Mouse (Mus musculus): ENCODE results near the gene Ubac2.

The Ubac2 gene

GRCm38 (mm10) chr14:121970402-121970801 lies 92.0 kb downstream of the Ubac2 start:
- DNase-seq (ENCODE audit: low spot score) = no peak

GRCm38 (mm10) chr14:121973114-121973513 lies 94.7 kb downstream of the Ubac2 start:
- no peak for DNase-seq (ENCODE audit: low spot score)

- peak; percentile 62 for DNase-seq (ENCODE audit: low spot score)
These were observed 103.1 kb downstream of the Ubac2 start for GRCm38 (mm10) chr14:121981531-121981930.

- DNase-seq (ENCODE audit: low spot score) = peak; percentile 31
These were observed 104.9 kb downstream of the Ubac2 start for GRCm38 (mm10) chr14:121983009-121983933.

- no peak for DNase-seq (ENCODE audit: low spot score)
These were observed 107.1 kb downstream of the Ubac2 start for GRCm38 (mm10) chr14:121985477-121985876.

- DNase-seq (ENCODE audit: low spot score) = no peak
These were observed 107.6 kb downstream of the Ubac2 start for GRCm38 (mm10) chr14:121986028-121986427.

- DNase-seq (ENCODE audit: low spot score) = no peak
These were observed 108.9 kb downstream of the Ubac2 start for GRCm38 (mm10) chr14:121987287-121987686.

GRCm38 (mm10) chr14:121987691-121988090 lies 109.3 kb downstream of the Ubac2 start:
- no peak for DNase-seq (ENCODE audit: low spot score)

- peak; percentile 45 for DNase-seq (ENCODE audit: low spot score)
These were observed 110.9 kb downstream of the Ubac2 start for GRCm38 (mm10) chr14:121989331-121989730.

GRCm38 (mm10) chr14:121989869-121990268 lies 111.4 kb downstream of the Ubac2 start:
- DNase-seq (ENCODE audit: low spot score) = no peak

- DNase-seq (ENCODE audit: low spot score) = no peak
These were observed 112.5 kb downstream of the Ubac2 start for GRCm38 (mm10) chr14:121990897-121991296.

GRCm38 (mm10) chr14:121991921-121992320 lies 113.5 kb downstream of the Ubac2 start:
- no peak for DNase-seq (ENCODE audit: low spot score)

GRCm38 (mm10) chr14:121992395-121993280 lies 114.2 kb downstream of the Ubac2 start:
- DNase-seq (ENCODE audit: low spot score) = no peak

GRCm38 (mm10) chr14:121993616-121994015 lies 115.2 kb downstream of the Ubac2 start:
- DNase-seq (ENCODE audit: low spot score) = no peak

GRCm38 (mm10) chr14:121994171-121994700 lies 115.8 kb downstream of the Ubac2 start:
- no peak for DNase-seq (ENCODE audit: low spot score)

GRCm38 (mm10) chr14:121994846-121995556 lies 116.6 kb downstream of the Ubac2 start:
- no peak for DNase-seq (ENCODE audit: low spot score)

- DNase-seq (ENCODE audit: low spot score) = no peak
These were observed 117.1 kb downstream of the Ubac2 start for GRCm38 (mm10) chr14:121995557-121995870.

GRCm38 (mm10) chr14:121996786-121997185 lies 118.4 kb downstream of the Ubac2 start:
- no peak for DNase-seq (ENCODE audit: low spot score)

- no peak for DNase-seq (ENCODE audit: low spot score)
These were observed 121.0 kb downstream of the Ubac2 start for GRCm38 (mm10) chr14:121999455-121999854.

- DNase-seq (ENCODE audit: low spot score) = no peak
These were observed 122.1 kb downstream of the Ubac2 start for GRCm38 (mm10) chr14:122000346-122001105.

- DNase-seq (ENCODE audit: low spot score) = no peak
These were observed 123.8 kb downstream of the Ubac2 start for GRCm38 (mm10) chr14:122002224-122002623.
